Mouse (Mus musculus) heart, adult 2 months (tissue): ENCODE results near the gene 4930523C07Rik.

Experiments
- CTCF ChIP-seq: fragments of 200-600 bp; IDR thresholded peaks from 2 replicates; pipeline ENCODE4 v1.8.1; 2022; ENCODE audit warnings: antibody characterized with exemption, mild to moderate bottlenecking, moderate library complexity
- EP300 ChIP-seq: fragments of 200-500 bp; IDR thresholded peaks from 2 replicates; pipeline ENCODE4 v1.6.1; 2011; ENCODE audit warnings: low read depth, low read length, control low read depth; ENCODE audit not compliant: insufficient read depth
- POLR2A ChIP-seq: fragments of 200-500 bp; IDR thresholded peaks from 2 replicates; pipeline ENCODE4 v1.6.1; 2011; ENCODE audit warnings: mild to moderate bottlenecking, low read depth, low read length, control low read depth; ENCODE audit not compliant: insufficient read depth

GRCm38 (mm10) chr1:160061321-160061720 lies 17.1 kb downstream of the 4930523C07Rik start:
- TF ChIP-seq POLR2A (no peak), CTCF (no peak), EP300 (no peak)
